Mouse (Mus musculus) brain, embryonic 18.5 days (tissue): Measurements from ENCODE around the gene AI467606.

Source experiments
- DNase-seq: peaks from one replicate; pipeline ENCODE4 v3.0.0-alpha.2; 2012; ENCODE audit warnings: low read depth, low spot score

Gene AI467606

DNA sequence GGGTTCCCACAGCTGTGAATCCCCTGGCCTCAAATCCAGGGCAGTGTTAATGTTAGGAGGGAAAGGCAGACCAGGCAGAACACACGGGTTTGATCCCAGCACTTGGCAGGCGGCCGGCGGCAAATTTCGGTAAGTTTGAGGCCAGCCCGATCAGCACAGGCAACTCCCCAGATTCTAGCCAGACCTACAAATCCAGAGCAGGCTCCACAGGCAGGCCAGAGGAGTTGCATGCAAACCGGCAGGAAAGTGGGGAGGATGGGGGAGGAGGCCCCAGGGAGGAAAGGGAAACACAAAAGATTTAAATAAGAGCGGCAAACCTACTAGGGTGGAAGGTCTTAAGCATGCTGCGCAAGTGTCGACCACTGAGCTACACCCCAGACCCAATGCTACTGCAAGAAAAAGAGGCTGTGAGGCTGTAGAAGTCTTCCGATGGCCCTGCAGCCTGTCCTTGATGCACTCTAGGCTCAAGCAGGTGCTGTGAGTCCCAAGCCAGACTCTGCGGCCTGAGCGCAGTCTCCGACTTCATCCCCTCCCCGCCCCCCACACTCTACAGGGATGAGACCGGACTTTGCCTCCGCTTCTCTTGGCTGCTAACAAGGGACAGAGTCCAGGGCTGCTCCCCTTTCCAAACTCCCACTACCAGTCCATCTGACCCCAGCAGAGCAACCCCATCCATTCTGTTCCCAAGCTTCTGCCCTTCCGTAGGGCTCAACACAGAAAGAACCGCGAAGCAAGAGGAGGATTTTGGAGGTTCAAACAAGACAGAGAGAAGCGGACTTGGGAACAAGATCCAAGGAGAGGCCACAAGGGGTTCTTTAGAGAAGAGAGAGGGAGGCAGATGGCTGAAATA lies 30.1 kb downstream of the AI467606 start:
- no peak for DNase-seq

DNA sequence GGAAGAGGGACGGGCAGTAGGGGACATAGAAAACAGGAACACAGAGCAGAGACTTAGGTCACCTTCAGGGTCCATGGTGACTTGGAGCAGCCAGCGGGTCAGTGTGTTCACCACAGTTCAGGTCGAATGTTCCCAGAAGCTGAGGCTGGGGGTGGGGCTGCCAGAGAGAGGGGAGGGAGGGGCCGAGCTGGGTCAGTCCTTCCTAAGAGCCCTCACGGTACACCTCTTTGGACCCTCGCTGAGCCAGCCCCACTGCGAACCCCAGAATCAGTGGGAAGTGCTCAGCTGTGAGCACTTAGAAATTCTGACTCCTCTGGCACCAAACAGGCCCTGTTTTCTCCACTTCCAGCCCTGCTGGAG lies 30.7 kb downstream of the AI467606 start, which contains the start of gene Qprt:
Gene Qprt (minus strand): TSS at position 316 of the 360 bp plus-strand sequence.
- DNase-seq, result no peak

DNA sequence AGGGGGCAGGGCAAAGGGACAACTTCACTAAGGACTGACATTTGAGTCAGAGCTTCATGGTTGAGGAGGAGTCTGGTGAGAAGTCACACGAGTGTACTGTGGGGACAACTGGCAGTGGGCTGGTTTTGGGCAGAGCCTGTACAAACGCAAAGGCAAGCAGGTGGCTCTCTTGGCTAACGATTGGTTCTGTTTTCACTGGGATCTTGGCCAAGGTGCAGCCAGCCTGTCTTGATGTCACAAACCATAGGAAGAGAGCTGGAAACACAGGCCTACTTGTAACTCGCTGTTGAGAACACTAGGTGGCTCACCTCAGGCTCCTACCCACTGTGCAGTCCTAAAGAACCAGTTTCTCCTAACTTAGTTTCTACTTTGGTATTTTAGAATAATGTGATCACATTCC lies 38.5 kb downstream of the AI467606 start:
- DNase-seq, result no peak

DNA sequence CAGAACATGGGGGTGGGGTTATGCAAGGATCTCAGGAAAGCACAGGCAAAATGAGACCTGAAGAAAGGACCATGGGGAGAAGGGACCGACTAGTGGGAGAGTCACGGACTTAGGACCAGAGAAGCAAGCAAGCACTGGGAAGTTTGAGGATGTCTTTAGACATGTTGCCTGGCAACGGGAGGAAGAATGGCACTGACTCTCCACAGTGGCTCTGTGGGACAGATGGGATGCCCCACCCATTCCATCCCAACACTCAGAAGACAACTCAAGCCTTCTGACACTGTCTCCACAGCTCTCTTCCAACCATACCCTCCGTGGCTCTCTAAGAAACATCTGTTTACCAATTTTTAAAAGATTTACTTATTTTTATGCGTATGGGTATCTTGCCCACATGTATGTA lies 42.0 kb downstream of the AI467606 start:
- no peak for DNase-seq

DNA sequence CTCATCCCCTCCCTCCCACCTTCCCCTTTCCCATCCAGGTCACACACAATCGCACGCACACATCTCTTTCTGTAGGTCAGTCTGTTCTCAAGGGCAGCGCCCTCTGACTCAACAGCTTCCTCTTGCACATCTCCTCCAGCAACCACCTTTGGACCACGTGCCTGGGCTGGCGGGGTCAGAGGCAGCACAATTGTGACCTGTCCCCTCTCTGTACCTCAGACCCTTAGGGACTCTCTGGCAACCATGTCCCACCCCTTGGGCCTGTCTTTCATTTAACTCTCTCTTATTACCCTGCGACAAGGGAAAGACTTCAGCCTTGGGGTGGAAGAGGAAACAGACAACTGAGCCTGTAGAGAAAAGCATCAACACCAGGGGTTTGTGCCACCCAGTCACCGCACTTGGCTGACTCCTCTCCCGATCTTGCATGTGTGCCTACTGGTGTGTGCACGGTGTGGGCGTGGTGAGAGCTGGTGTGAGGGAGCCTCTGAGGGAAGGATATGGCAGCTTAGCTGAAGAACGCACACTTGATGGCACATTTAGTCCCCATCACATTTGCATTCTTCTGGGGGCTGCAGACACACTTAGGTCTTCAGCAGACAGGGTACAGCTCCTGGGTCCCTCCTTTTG lies 43.8 kb downstream of the AI467606 start:
- DNase-seq, result no peak

DNA sequence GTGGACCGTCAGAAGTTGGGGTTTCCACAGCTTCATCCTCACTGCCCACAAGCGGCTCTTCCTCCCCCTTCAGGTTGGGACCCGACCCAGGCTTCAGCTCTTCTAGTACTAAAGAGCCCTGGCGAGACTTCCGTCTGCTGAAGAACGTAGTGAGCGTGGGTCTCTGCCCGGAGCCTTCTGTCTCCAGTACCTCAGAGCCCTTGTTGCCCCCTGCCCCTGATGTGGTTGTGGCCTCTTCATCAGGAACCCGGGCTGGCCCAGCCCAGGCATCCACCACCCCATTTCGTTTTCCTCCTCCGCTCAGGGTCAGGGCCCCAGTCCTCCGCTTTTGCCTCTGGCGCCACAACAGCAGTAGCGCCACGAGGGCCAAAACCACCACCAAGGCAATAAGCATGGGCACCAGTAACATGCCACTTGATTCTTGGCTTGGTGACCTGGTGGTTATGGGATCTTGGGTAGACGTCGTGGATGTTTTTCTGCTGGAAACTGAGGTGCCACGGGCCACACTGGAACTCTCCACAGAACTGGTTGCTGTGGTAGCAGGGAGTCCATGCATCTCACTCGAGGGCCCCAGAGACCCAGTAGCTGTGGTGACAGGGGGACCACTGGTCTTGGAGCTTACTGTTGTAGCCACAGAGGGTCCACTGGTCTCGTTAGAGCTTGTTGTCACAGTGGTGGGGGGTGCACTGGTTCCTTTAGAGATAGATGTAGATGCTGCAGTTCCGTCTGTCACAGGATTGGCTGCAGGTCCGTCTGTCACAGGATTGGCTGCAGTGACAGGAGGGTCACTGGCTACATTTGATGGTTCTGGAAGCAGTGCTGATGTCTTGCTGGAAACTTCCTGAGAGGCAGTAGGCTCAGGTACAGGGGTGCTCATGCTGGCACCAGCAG lies 45.3 kb downstream of the AI467606 start:
- no peak for DNase-seq

DNA sequence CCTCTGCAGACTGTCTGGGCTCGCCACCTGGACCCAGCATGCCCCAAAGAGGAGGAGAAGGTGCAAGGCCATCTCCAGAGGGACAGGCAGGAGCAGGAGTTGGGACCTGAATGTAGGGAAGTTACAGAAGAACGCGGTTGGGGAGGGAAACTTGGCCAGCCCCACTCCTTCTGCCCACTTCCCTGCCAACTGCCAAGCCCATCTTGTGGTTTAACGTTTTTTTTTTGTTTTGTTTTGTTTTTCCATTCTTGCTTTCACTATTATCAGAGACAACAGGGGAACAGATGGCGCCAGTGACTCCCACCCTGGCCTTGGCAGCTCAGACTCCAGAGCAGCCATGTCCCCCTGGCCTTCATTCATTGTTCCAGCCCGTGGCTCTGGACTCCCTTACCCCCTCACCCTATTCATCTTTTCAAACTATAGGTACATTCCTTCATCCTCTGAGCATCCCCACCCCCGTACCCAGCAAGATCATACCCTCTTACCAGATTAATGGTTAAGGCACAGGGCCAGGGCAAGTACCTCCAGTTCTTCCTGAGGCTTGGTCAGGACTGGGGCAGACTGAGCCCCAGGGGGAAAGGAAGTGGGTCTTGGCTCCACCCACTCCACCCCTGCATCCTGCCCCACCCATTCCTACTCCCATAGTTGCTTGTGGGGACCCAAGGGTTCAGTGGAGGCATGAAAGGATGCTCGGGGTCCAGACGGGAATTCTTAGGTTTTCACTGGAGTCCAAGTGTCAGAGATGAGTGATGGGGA lies 46.3 kb downstream of the AI467606 start, which contains the start of gene Spn:
Gene Spn (minus strand): TSS at position 562 of the 756 bp plus-strand sequence.
- DNase-seq, result no peak

DNA sequence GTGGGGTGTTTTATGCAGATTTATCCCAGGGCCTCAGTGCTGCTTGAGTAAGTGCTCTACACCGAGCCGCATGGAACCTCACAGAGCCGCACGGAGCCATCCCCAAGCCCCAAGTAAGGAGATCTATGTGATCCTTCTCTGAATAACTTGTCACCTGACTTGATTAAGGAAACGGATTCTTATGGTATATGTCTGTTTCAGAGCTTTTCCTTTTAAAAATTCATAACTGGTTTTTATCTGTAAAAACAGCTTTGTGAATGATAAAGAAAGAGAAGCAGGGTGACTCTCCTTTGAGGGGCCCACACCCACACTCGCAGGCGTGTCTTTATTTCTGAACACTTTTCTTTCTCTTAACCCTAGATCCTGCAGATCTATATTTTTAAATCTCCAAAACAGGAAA lies 47.9 kb downstream of the AI467606 start:
- DNase-seq, result no peak

DNA sequence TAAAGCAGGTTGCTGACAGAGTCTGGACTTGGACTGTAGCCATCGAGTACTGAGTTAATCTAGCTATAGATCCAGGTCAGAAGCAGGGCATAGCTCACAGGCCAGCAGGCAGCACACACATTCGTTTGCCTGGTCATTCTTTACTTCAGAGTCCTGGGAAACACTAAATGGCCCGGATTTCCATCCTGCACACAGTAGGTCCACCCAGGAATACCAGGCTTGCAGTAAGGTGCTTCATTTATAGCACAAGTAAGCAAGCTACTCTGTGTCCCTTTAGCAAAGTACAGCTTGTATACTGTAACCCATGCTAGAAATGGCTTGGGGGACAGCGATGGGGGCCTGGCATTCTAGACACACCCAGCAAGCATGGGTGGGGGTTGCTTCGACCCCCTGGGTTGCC lies 48.4 kb downstream of the AI467606 start:
- no peak for DNase-seq

DNA sequence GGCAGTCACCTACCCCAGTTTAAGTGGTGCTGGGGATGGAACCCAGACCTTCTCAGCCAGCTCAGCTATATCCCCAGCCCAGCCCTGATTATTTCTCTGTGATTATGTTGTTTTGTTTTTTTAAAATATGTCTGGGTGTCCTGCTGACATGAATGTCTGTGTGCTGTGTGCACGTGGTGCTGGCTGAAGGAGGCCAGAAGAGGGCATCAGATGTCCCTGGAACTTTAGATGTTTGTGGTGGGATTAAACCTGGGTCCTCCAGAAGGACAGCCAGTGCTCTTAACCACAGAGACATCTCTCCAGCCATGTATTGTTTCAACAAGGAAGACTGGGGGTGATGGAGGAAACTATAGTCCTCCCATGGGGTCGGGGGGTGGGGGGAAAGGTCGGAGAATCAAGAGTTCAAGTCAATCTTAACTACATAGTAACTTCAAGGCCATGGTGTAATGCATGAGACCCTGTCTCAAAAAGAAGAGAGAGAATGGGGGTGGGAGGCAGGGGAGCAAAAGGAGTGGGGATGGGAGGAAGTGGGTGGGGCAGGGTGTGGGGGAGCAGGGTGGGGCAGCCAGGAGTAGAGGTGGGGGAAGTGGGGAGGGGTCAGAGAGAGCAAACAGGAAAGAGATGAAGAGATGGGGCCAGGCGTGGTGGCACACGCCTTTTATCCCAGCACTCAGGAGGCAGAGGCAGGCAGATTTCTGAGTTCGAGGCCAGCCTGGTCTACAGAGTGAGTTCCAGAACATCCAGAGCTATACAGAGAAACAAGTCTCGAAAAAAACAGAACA lies 49.7 kb downstream of the AI467606 start:
- no peak for DNase-seq

DNA sequence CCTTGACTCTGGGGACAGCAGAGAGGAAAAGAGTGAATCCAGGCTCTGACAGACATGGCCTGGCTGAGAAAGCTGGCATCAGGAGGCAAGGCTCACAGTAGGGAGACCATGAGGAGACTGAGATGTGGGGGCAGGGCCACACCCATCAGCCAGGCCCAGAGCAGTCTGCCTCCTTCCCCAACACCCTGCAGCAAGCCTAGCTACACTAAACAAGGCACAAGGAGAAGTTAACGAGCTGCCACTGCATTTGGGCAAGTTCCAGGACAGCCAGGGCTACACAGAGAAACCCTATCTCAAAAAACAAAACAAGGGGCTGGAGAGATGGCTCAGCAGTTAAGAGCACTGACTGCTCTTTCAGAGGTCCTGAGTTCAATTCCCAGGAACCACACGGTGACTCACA lies 51.1 kb downstream of the AI467606 start:
- DNase-seq, result no peak

DNA sequence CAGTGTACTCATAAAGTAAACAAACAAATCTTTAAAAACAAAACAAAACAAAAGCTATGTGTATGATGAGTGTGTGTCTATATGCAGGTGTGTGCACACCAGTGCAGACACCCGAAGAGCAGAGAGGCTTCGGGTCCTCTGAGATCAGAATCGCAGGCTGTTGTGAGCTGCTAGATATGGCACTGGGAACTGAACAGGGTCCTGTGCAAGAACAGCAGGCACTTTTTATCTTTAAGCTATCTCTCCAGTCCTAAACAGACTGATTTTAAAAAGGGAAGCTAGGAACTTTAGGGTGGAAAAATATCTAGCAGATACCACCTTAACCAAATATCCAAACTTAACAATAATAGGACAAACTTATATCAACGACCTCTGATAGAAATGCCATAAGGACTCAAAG lies 51.5 kb downstream of the AI467606 start:
- DNase-seq, result no peak
